Mouse (Mus musculus) stomach, embryonic 16.5 days (tissue): ENCODE results near the gene Cd2. TPM values are rescaled to one million over a fixed set of nuclear protein-coding genes. Genes with fewer than 3 reads are reported as not detected.

ENCODE experiments used
- ATAC-seq: fragments of 200-750 bp; cut with Nextera tagmentation; 2 replicates; pipeline ENCODE4 v1.8.0; 2017; ENCODE audit warnings: moderate number of reproducible peaks, moderate TSS enrichment; ENCODE audit not compliant: insufficient read depth, low FRiP score
- H3K27ac ChIP-seq: fragments of 300-500 bp; sonication (generic); 2 replicates; pipeline ENCODE4 v1.5.1; 2014; ENCODE audit warnings: low read length
- H3K27me3 ChIP-seq: fragments of 300-500 bp; sonication (generic); 2 replicates; pipeline ENCODE4 v1.6.1; 2014; ENCODE audit warnings: low read length, control low read depth, mixed read lengths; ENCODE audit not compliant: control insufficient read depth, insufficient read depth
- H3K36me3 ChIP-seq: fragments of 300-500 bp; sonication (generic); 2 replicates; pipeline ENCODE4 v1.6.1; 2014; ENCODE audit warnings: low read length; ENCODE audit not compliant: control insufficient read depth, insufficient read depth
- H3K4me1 ChIP-seq: fragments of 300-500 bp; sonication (generic); 2 replicates; pipeline ENCODE4 v1.6.1; 2014; ENCODE audit warnings: low read length, control low read depth, mixed read lengths; ENCODE audit not compliant: control insufficient read depth, insufficient read depth
- H3K4me2 ChIP-seq: fragments of 300-500 bp; sonication (generic); 2 replicates; pipeline ENCODE4 v1.6.1; 2014; ENCODE audit warnings: low read depth, low read length, mixed read lengths
- H3K4me3 ChIP-seq: fragments of 300-500 bp; sonication (generic); replicated peaks from 2 replicates; pipeline ENCODE4 v1.5.1; 2014; ENCODE audit warnings: mild to moderate bottlenecking, low read length
- H3K9ac ChIP-seq: fragments of 300-500 bp; sonication (generic); 2 replicates; pipeline ENCODE4 v1.6.1; 2014; ENCODE audit warnings: low read length
- H3K9me3 ChIP-seq: fragments of 300-500 bp; sonication (generic); replicated peaks from 2 replicates; pipeline ENCODE4 v1.6.1; 2016; ENCODE audit warnings: low read length, control low read depth; ENCODE audit not compliant: control insufficient read depth
- WGBS: fragments of 180-500 bp; shearing (Covaris S2); extraction: QIAGEN DNeasy Blood & Tissue Kit; methylation state at CpG from one replicate; pipeline ENCODE4 v1.1.7; 2014; 5-methylcytosine and 5-hydroxymethylcytosine counted together
- polyA plus RNA-seq: library from polyadenylated mRNA; unstranded; fragments of >200 nt; fragmentation: Nextera tagmentation; extraction: Ambion mirVana; gene quantifications from 2 replicates; pipeline ENCODE4 v1.2.1, GENCODE M21; 2015

The Cd2 gene
- polyA plus RNA-seq, 1 experiment from 2014 or later = 0.34 TPM

DNA sequence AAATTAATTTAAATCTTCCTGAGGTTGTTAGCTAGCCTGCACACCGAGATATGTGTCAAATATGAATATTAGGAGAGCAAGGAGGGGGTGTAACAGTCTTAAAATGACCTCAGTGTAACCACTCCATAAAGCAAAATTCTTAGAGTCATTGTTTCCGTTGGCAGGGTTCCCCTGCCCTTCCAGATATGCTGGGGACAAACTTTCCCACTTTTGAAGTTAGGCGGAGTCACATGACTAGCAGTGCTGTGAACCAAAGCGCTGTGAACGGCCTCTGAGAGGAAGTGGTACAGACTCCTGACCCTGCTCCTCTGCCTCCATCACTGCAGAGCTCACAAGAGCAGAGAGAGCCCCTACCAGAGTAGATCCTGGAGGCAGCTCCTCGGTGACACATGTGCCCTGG is 49.0 kb downstream of the Cd2 start:
- no peak overlapping the region for H3K27ac ChIP-seq
- H3K4me1 ChIP-seq = peaks cover 4% of the 10 kb centered on the region; the same call in 1 of the 2 replicates
- H3K27me3 ChIP-seq = no peaks in the 10 kb centered on the region
- H3K4me2 ChIP-seq = no peak overlapping the region
- no peak overlapping the region for H3K4me3 ChIP-seq
- H3K9me3 ChIP-seq = no peaks in the 10 kb centered on the region
- 79% methylated on average over 6 of the region's 6 CpGs for WGBS
- no peaks in the 10 kb centered on the region for H3K36me3 ChIP-seq
- H3K9ac ChIP-seq = no peak overlapping the region
- ATAC-seq = no peak

DNA sequence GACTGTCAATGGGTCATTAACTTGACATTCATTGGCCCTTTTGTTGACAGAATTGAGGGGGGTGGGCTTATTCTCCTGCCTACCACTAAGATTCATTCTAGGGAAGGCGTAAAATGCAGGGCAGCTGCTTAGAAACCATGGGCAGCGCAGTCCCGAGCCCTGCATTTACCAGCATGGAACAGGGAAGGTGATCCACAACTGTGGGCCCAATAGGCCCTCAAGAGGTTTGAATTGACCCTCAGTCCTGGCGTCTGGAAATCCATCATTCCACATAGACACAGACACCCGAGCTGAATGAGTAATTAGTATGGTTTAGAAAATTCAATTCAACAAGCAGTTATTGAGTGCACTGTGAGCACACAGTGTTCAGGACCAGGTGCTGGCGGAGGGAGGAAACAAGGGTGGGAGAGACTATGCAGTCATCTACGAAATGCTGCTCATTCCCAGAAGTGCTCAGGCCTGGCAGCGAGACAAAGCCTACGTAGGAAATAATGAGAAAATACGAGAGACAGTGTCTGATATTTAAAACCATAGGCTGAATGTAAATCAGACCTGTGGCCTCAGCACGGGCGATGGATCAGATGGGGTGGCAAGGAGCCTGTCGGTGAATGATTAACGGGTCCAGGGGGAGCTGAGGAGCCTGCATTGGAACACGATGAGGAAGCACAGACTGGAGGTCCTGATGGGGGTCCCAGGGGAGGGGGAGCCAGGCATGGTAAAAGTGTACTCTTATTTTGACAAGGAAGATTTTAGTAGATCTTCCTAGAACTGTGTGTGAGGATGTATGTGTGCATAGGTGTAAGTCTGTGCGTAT is 50.5 kb downstream of the Cd2 start:
- no peak overlapping the region for H3K27ac ChIP-seq
- peaks cover 4% of the 10 kb centered on the region; the same call in 1 of the 2 replicates for H3K4me1 ChIP-seq
- H3K4me3 ChIP-seq = no peak overlapping the region
- ATAC-seq = no peak; the same call in 1 of the 2 replicates
- no peaks in the 10 kb centered on the region for H3K27me3 ChIP-seq
- 43% methylated on average over 16 of the region's 16 CpGs for WGBS
- H3K36me3 ChIP-seq = no peaks in the 10 kb centered on the region
- H3K4me2 ChIP-seq = no peak overlapping the region
- H3K9me3 ChIP-seq = no peaks in the 10 kb centered on the region
- no peak overlapping the region for H3K9ac ChIP-seq

DNA sequence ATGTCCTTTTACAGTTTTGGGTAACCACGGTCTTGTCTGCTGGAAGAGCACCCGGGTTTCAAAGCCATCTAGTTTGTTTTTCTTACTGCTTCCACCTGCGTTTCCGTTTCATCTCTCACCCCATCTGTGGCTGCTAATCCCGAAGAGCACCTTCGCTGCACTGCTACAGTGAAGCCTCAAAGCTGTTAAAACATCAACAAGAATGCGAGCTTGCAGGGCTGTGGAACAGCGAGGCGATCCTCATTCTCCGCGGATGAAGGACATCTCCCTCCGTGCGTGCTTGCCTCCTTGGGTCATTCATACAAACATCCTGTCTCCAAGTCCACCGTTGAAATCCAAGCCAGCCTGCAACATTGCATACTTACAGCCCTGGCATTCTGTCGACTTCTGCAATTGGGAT is 51.5 kb downstream of the Cd2 start:
- WGBS = 27% methylated on average over 15 of the region's 15 CpGs
- no peak for ATAC-seq

DNA sequence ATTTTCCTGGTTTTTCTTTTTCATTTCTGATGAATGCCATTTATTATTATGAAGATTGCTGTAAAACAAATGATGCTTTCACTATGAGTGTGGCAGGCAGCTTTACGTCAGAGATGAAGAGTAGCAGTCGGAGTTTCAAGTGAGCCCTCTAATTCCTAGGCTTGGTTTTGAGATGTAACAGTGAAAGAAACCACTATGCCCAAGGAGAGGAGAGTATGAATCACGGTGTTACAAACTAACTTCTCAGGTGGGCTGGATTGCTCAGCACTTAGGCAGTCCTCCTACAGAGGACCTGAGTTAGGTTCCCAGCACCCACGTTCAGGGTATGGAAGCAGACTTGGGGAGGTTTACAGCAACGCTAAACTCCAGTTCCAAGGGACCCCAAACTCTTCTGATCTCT is 52.4 kb downstream of the Cd2 start:
- H3K27ac ChIP-seq = no peak overlapping the region
- no peaks in the 10 kb centered on the region for H3K9me3 ChIP-seq
- no peaks in the 10 kb centered on the region for H3K36me3 ChIP-seq
- 87% methylated on average over 5 of the region's 5 CpGs for WGBS
- peaks cover 4% of the 10 kb centered on the region; the same call in 1 of the 2 replicates for H3K4me1 ChIP-seq
- no peak overlapping the region for H3K9ac ChIP-seq
- H3K4me3 ChIP-seq = no peak overlapping the region
- no peak for ATAC-seq
- H3K4me2 ChIP-seq = no peak overlapping the region
- no peaks in the 10 kb centered on the region for H3K27me3 ChIP-seq

More for the DNA sequence above, 51.5 kb downstream of the Cd2 start:
- no peaks in the 10 kb centered on the region for H3K9me3 ChIP-seq
- H3K4me3 ChIP-seq = no peak overlapping the region
- H3K27ac ChIP-seq = no peak overlapping the region
- H3K36me3 ChIP-seq = no peaks in the 10 kb centered on the region
- H3K27me3 ChIP-seq = no peaks in the 10 kb centered on the region
- H3K4me2 ChIP-seq = no peak overlapping the region
- H3K9ac ChIP-seq = no peak overlapping the region
- peaks cover 4% of the 10 kb centered on the region; the same call in 1 of the 2 replicates for H3K4me1 ChIP-seq

DNA sequence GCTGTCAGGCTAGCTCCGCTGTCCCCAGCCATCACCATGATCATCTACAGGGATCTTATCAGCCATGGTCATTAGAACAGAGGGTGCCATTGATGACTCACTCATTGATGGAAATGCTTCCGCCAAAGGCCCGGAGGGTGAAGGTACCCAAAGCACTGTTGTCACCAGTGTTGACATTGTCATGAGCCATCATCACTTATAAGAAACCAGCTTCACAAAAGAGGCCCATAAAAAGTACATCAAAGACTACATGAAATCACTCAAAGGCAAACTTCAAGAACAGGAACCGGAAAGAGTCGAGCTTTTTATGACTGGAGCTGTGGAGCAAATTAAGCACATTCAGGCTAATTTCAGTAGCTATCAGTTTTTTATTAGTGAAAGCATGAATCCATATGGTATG is 54.3 kb downstream of the Cd2 start:
- WGBS = 92% methylated on average over 5 of the region's 5 CpGs
- no peak overlapping the region for H3K4me2 ChIP-seq
- no peaks in the 10 kb centered on the region for H3K36me3 ChIP-seq
- no peak overlapping the region for H3K27ac ChIP-seq
- no peaks in the 10 kb centered on the region for H3K9me3 ChIP-seq
- H3K4me3 ChIP-seq = no peak overlapping the region
- no peak for ATAC-seq
- H3K27me3 ChIP-seq = no peaks in the 10 kb centered on the region
- no peak overlapping the region for H3K9ac ChIP-seq
- H3K4me1 ChIP-seq = peaks cover 4% of the 10 kb centered on the region; the same call in 1 of the 2 replicates

DNA sequence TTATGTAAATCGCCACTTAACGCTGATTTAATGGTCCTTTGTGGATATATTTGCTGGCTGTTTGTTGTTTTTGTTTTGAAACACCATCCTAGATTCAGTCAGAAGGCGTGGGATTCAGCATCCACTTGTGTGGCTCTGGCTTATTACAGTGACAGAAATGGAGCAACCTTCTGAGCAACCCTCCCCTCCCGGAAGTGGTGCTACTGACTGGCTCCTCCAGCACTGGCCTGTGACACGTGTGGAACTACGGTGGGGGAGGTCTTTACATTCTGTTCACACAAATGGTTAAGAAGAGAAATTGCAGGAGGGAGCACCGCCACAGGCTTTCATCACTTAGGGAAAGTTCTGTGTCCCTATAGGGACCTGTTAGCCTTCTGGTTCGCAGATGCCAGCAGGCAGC is 55.2 kb downstream of the Cd2 start:
- ATAC-seq = no peak
- no peaks in the 10 kb centered on the region for H3K9me3 ChIP-seq

DNA sequence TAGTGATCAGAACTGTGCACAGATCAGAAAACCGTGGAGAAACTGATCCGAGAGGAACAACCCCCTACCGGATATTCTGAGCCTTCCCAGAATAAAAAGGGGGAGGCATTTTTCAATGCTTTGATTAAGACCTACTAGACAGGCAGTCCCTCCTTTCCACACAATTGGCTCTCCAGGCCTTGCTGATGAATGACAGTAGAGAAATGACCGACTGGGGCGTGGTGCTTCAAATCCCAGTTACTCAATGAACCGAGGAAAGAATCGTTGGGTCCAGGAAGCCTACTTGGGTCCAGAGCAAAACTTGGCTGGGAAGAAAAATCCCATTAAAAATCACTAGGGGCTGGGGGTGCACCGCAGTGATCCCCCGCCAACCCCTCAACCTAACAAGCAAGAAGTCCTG is 57.5 kb downstream of the Cd2 start:
- H3K27ac ChIP-seq = no peak overlapping the region
- whole genome bisulfite sequencing = 75% methylated on average over 9 of the region's 9 CpGs
- H3K4me1 ChIP-seq = no peaks in the 10 kb centered on the region
- no peak overlapping the region for H3K9ac ChIP-seq
- ATAC-seq = no peak
- H3K9me3 ChIP-seq = no peaks in the 10 kb centered on the region
- no peaks in the 10 kb centered on the region for H3K36me3 ChIP-seq
- no peak overlapping the region for H3K4me3 ChIP-seq
- no peak overlapping the region for H3K4me2 ChIP-seq
- no peaks in the 10 kb centered on the region for H3K27me3 ChIP-seq

More for the DNA sequence above, 55.2 kb downstream of the Cd2 start:
- Histone ChIP-seq H3K27ac (no peak overlapping the region), H3K4me1 (peaks cover 4% of the 10 kb centered on the region; the same call in 1 of the 2 replicates), H3K36me3 (no peaks in the 10 kb centered on the region), H3K4me3 (no peak overlapping the region), H3K27me3 (no peaks in the 10 kb centered on the region), H3K9ac (no peak overlapping the region), H3K4me2 (no peak overlapping the region)
- WGBS = 56% methylated on average over 8 of the region's 8 CpGs

DNA sequence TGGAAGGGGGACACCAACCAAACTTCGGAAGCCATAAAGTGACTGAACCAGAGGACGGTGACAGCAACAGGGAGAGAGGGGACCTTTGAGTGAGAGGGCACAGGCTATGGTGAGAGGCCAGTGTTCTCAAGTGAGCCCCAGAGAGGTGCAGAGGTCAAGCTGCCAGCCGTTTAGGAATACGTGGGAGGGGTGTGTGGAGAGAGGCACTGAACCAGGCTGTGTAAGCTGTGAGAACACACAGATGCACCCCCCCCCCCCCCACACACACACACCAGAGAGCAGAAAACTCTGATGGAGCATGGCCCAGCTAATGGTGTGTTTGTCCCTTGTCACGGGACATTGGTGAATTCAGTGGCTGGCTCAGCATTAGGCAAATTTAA is 58.2 kb downstream of the Cd2 start:
- no peaks in the 10 kb centered on the region for H3K27me3 ChIP-seq
- no peak for ATAC-seq
- no peaks in the 10 kb centered on the region for H3K9me3 ChIP-seq
- H3K4me3 ChIP-seq = no peak overlapping the region
- no peak overlapping the region for H3K9ac ChIP-seq
- no peaks in the 10 kb centered on the region for H3K4me1 ChIP-seq
- WGBS = 52% methylated on average over 5 of the region's 5 CpGs
- H3K4me2 ChIP-seq = no peak overlapping the region
- H3K36me3 ChIP-seq = no peaks in the 10 kb centered on the region
- H3K27ac ChIP-seq = no peak overlapping the region

DNA sequence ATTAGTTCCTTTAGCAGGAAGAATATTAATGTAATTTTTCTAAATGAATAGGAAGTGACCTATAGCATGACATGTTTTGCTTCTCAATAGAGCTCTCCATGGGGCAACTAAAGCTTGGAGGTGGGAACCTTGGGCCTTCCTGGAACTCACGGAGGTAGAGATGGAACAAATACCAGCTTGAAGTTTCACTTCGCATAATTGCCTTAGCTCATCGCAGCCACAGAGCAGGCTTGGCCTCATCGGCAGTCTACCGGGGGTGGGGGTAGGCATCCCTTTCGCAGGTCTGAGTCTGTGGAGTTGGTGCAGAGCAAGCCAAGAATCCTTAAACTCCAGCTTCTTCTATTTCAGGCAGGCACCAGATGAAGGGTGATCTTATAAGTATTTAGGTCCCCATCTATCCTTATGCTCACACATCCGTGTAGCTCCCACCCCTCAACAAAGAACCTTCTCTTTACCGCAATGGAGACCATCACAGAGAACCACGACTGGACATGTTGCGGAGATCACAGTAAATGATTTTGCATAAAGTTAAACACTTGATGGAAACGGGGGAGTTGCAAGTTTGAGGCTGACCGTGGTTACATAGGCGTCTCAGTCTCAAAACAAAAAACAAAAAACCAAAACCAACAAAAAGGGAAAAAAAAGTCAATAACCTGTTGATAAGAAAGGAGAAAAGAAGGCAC is 58.7 kb downstream of the Cd2 start:
- Histone ChIP-seq H3K36me3 (no peaks in the 10 kb centered on the region), H3K4me1 (no peaks in the 10 kb centered on the region), H3K4me3 (no peak overlapping the region), H3K9me3 (no peaks in the 10 kb centered on the region), H3K27ac (no peak overlapping the region), H3K27me3 (no peaks in the 10 kb centered on the region), H3K4me2 (no peak overlapping the region), H3K9ac (no peak overlapping the region)
- ATAC-seq = no peak
- WGBS = 80% methylated on average over 13 of the region's 13 CpGs
